Mouse (Mus musculus): ENCODE measurements around the gene Apba1. TPM values are rescaled to one million over a fixed set of nuclear protein-coding genes. Genes with fewer than 3 reads are reported as not detected.
A peak's percentile ranks its signal among the peaks of the same experiment; 100 is the strongest.

Gene Apba1
- polyA plus RNA-seq (2015; fragmentation: Nextera tagmentation; extraction: Ambion mirVana): 2.2 and 2.9 TPM in 2 replicates

DNA sequence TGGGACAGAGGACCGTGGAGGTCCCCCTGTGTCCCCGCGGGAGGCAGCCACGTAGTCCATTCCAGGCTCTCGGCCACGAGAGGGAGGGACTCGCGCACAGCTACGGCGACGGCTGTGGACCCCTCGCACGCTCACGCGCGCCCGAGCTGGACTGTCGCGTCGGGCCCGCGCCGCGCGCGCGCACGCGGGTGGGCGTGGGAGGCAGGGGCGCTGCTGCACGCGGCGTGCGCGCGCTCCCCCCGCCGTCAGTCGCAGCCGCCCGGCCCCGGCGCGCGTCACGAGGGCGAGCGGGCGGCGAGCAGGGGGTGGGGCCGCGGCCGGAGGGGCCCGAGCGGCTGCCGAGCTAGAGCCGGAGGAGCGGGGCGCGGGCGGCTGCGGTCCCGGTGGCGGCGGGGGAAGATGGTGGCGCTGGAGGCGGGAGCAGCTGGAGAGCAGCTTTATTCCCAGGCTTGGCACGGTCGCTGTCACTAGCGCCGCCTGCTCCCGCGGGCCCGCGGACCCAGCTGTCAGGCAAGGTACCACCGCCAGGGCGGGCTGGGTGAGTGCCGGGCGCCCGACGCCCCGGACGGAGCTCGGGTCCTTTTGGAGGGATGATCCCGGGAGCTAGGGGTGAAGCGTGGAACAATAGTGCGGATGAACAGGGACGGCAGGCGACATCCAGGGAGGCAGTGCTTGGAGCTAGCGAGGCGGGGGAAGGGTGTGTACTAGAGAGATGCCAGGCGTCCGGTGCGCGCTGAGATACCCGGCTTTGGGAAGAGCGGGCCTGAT, at the start of gene Apba1:
TSS of gene Apba1 (plus strand) at position 334 of the 768 bp plus-strand sequence.
- H3K4me3 ChIP-seq: peak within 1 kb of the TSS; percentile 69
- no peaks in the 10 kb centered on the region for H3K36me3 ChIP-seq (ENCODE audit: poor library complexity, severe bottlenecking)
- H3K9me3 ChIP-seq (replicated peaks): no peaks in the 10 kb centered on the region
- under 1% methylated on average over 70 of the region's 98 CpGs for WGBS
- peak; percentile 87 for ATAC-seq
- peak within 1 kb of the TSS; percentile 77 for H3K4me2 ChIP-seq
- H3K27me3 ChIP-seq: peaks cover 4% of the 10 kb centered on the region
- peak within 1 kb of the TSS; percentile 83 for H3K9ac ChIP-seq
- H3K4me1 ChIP-seq: peaks cover 24% of the 10 kb centered on the region
- peak within 1 kb of the TSS; percentile 95 for H3K27ac ChIP-seq

DNA sequence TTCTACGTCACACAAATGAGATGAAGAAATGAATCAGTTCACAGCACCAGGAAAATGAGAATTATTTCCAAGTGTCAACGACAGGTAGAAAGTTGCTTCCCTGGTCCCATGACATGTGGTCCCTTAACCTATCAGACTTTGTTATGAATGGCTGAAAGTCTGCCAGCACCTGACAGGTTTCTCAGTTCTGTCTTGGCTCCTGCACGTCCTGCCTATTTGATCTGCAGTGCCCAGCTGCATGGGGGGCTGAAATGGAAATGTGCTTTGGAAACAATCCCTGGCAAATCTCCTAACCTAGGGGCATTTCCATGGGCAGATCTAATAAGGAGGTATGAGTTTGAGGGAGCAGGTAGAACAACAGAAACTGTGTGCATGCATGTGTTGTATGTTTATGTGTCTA, 12.2 kb upstream of the Apba1 start:
- no peak overlapping the region for H3K9ac ChIP-seq
- no peaks in the 10 kb centered on the region for H3K9me3 ChIP-seq (replicated peaks)
- H3K4me3 ChIP-seq: no peak overlapping the region
- H3K36me3 ChIP-seq (ENCODE audit: poor library complexity, severe bottlenecking): no peaks in the 10 kb centered on the region
- 73% methylated on average over 3 of the region's 3 CpGs for WGBS
- H3K27ac ChIP-seq: no peak overlapping the region
- ATAC-seq: no peak
- H3K4me1 ChIP-seq: no peaks in the 10 kb centered on the region
- H3K27me3 ChIP-seq: no peaks in the 10 kb centered on the region
- no peak overlapping the region for H3K4me2 ChIP-seq

DNA sequence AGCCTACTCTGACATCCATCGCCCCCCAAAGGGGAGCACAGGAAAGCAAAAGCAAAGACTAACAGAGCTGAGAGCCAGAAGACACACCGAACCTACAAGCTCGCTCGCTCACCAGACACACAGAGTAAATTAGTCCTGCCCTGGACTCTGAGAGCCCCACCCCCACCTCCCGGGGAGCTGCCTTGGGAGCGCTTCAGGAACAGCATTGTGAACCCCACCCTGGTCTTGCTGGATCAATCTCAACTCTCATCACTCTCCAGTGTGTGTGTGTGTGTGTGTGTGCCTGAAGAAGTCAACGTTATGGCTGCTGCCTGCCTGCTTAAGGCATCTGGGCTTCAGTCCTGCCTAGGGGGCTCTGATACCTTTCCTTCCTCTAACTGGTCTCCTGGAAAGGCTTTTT, 1.7 kb upstream of the Apba1 start:
- no peak overlapping the region for H3K27ac ChIP-seq

DNA sequence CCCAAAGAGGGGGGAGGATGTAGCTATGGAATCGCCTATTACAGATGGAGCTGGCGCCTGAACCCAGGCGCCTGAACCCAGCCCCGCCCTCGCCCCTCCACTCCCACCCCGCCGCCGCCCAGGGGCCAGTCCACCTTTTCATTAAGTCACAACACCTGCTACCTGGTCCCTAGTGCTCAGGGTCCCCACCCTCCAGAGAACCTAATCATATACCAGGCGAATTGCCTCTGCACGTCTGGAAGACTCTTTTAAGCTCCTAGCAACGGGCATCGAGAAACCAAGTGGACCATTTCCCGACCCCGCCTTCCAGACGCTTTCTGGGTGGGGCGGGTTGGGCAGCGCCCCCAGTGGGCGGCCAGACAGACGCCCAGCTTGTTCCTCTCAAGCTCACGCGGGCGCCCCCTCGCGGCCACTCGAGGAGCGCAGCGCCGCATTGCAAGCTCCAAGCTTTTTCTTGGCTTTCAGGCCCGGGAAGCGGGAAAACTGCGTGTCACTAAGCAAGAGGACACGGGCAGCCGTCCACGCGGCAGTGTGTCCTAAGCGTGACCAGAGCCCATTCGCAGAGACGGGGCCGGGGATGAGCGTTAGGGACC, 630 bp upstream of the Apba1 start:
- WGBS: under 1% methylated on average over 40 of the region's 40 CpGs

More for the DNA sequence above, 1.7 kb upstream of the Apba1 start:
- WGBS: 25% methylated on average over 7 of the region's 7 CpGs
- Histone ChIP-seq H3K9ac (no peak overlapping the region), H3K36me3 (ENCODE audit: poor library complexity, severe bottlenecking) (no peaks in the 10 kb centered on the region), H3K4me3 (no peak overlapping the region), H3K4me1 (peaks cover 24% of the 10 kb centered on the region), H3K27me3 (peaks cover 4% of the 10 kb centered on the region), H3K4me2 (peak overlapping the region; percentile 10; the same call in 1 of the 2 replicates), H3K9me3 (replicated peaks) (no peaks in the 10 kb centered on the region)
- no peak for ATAC-seq

DNA sequence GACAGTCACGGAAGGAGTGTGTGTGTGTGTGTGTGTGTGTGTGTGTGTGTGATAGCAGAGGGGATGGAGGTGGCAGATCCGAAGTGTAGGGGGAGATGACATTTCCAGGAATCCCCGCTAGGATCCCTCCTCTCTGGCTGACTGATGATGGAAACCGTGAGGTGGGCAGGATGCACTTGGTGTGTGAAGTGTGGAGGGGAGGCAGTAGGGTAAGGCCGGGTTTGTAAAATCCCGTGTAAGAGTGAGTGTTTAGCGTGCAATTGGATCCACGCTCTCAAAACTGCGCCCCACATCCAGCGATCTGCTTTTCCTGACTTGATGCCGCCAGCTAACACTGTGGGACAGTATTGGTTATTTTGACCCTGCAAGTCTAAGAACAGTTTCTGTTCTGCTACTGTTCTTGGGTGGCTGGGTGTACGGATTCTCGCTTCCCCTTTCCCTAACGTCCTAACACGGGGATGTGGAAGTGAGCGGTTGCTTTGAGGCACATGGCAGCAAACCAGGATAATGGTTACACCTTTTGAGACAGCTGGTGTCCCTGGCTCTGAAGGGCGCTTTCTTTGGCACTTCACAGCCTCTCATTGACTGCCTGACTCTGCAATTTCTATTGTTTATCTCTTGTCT, 747 bp downstream of the Apba1 start:
- Histone ChIP-seq H3K27me3 (peaks cover 4% of the 10 kb centered on the region), H3K9me3 (replicated peaks) (no peaks in the 10 kb centered on the region), H3K4me2 (peak overlapping the region; percentile 77), H3K4me1 (peaks cover 28% of the 10 kb centered on the region), H3K9ac (peak overlapping the region; percentile 83), H3K4me3 (peak overlapping the region; percentile 69), H3K36me3 (ENCODE audit: poor library complexity, severe bottlenecking) (no peaks in the 10 kb centered on the region), H3K27ac (peak overlapping the region; percentile 95)
- no peak for ATAC-seq
- 2% methylated on average over 17 of the region's 17 CpGs for WGBS

More for the DNA sequence above, 630 bp upstream of the Apba1 start:
- H3K4me2 ChIP-seq: peak overlapping the region; percentile 77
- H3K27ac ChIP-seq: peak overlapping the region; percentile 95
- peak overlapping the region; percentile 69 for H3K4me3 ChIP-seq
- H3K9me3 ChIP-seq (replicated peaks): no peaks in the 10 kb centered on the region
- H3K9ac ChIP-seq: peak overlapping the region; percentile 83
- H3K36me3 ChIP-seq (ENCODE audit: poor library complexity, severe bottlenecking): no peaks in the 10 kb centered on the region
- peaks cover 4% of the 10 kb centered on the region for H3K27me3 ChIP-seq
- ATAC-seq: peak; percentile 79
- H3K4me1 ChIP-seq: peaks cover 24% of the 10 kb centered on the region

DNA sequence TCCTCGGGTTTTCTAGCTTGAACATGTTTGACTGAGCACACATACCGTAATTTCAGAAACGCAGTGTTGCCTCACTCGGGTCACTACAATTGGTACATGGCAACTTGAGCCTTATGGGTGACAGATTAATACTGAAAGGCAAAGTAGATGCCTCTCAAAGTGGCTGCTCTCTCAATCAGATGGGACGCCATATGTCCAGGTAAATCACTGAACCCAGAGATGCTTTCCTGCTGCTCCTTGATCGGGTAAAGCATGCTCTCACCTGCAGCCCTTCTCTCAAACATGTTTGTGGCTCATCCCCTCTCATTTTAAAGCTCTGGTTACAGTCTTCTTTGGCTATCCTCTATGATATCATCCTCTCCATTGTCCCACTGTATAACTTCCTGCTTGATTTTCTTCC, 4.7 kb downstream of the Apba1 start:
- peaks cover 32% of the 10 kb centered on the region for H3K4me1 ChIP-seq
- H3K9me3 ChIP-seq (replicated peaks): no peaks in the 10 kb centered on the region
- H3K4me3 ChIP-seq: no peak overlapping the region
- no peaks in the 10 kb centered on the region for H3K36me3 ChIP-seq (ENCODE audit: poor library complexity, severe bottlenecking)
- ATAC-seq: no peak
- 90% methylated on average over 6 of the region's 6 CpGs for WGBS
- H3K9ac ChIP-seq: no peak overlapping the region
- no peak overlapping the region for H3K4me2 ChIP-seq
- no peak overlapping the region for H3K27ac ChIP-seq
- H3K27me3 ChIP-seq: peaks cover 4% of the 10 kb centered on the region

DNA sequence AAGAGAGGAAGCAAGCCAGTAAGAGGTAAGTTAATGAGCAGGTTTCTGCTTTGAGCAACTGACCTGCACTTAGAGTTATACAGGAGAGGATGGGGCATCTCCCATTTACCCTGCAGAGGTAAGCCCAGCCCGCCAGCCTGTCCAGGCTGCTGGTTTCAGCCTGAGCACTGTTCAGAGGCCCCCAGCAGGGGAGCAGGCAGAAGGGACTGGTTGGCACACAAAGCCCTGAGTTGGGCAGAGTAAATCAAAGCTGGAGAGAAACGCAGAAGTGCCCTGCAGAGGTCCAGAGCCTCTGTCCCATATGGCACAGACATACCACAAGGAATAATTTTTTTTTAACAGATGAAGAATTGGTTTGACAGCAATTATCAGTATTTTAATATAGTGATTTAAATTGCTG, 5.4 kb downstream of the Apba1 start:
- Histone ChIP-seq H3K36me3 (ENCODE audit: poor library complexity, severe bottlenecking) (no peaks in the 10 kb centered on the region), H3K4me3 (no peak overlapping the region), H3K9ac (no peak overlapping the region), H3K4me2 (no peak overlapping the region), H3K27ac (no peak overlapping the region), H3K4me1 (peaks cover 32% of the 10 kb centered on the region), H3K27me3 (peaks cover 4% of the 10 kb centered on the region), H3K9me3 (replicated peaks) (no peaks in the 10 kb centered on the region)
- 50% methylated on average over 2 of the region's 2 CpGs for WGBS
- ATAC-seq: no peak

DNA sequence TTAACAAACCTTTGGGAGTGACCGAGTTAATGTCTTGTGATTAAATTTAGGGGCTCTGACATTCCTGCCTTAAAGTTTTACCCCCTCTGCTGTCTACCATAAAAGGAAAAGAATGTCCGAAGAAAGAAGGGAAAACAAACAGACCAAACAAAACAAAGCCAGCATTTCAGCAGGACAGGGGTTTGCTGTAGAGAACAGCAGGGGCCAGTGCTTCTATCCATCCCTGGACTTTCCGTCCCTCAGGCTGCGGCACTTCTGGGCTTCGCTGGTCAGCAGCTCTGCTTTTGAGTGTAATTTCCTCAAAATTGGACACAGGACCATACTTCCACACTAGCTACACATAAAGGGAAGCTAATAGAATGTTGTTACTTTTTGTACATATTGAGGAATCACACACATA, 10.2 kb downstream of the Apba1 start:
- no peak for ATAC-seq
- 38% methylated on average over 5 of the region's 5 CpGs for WGBS
- no peak overlapping the region for H3K4me3 ChIP-seq

DNA sequence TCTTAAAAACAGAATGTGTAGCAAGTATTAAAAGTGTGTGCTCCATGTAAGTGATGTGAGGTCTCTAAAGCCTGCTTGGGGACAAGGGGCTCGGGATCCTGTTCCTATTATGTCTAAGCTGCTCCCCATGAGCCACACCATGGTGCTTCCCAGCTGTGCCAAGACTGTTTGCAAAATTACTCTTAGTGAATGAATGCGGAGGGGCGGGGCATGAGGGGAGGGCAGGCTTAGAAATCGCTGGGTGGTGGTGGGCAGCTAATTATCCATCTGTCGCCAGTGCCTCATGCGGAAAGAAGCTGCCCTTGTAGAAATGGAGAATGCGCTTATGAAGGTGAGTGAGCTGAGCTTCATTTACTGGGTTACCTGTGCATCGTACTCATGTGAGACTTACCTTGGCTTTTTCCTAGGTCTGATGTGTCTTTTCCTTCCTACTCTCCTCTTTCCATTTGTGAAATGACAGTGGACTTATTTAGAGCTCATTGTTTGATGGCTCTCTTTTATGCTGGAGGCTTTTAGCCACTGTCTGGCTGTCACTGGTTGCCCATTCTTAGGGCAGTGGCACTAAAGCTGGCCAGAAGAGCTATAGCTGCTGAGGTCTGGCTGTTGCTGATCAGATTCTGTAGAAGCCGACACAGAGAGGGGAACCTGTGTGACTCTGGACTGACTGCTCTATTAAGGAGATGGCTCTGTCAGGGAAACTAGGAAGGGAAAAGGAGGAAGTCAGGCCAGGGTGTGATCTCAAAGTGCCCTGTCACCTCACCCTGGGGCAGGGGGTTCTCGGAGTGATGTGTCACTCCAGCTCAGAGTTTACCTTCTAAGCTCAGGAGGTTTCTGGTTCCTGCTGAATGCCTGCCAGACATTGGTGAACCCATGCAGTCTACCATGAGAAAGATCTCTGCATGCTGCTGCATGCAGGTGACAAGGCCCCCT, 12.1 kb downstream of the Apba1 start:
- no peak overlapping the region for H3K4me3 ChIP-seq
- no peaks in the 10 kb centered on the region for H3K36me3 ChIP-seq (ENCODE audit: poor library complexity, severe bottlenecking)
- H3K4me2 ChIP-seq: peak overlapping the region; percentile 43
- peak overlapping the region; percentile 76 for H3K27ac ChIP-seq
- WGBS: 15% methylated on average over 10 of the region's 10 CpGs
- no peaks in the 10 kb centered on the region for H3K27me3 ChIP-seq
- no peaks in the 10 kb centered on the region; the same call in 1 of the 2 replicates for H3K9me3 ChIP-seq (replicated peaks)
- H3K9ac ChIP-seq: peak overlapping the region; percentile 8; the same call in 1 of the 2 replicates
- peak; percentile 84 for ATAC-seq
- H3K4me1 ChIP-seq: peaks cover 26% of the 10 kb centered on the region

More for the DNA sequence above, 10.2 kb downstream of the Apba1 start:
- Histone ChIP-seq H3K4me1 (peaks cover 28% of the 10 kb centered on the region), H3K27ac (no peak overlapping the region), H3K36me3 (ENCODE audit: poor library complexity, severe bottlenecking) (no peaks in the 10 kb centered on the region), H3K27me3 (no peaks in the 10 kb centered on the region), H3K9ac (no peak overlapping the region), H3K9me3 (replicated peaks) (no peaks in the 10 kb centered on the region; the same call in 1 of the 2 replicates), H3K4me2 (no peak overlapping the region)

DNA sequence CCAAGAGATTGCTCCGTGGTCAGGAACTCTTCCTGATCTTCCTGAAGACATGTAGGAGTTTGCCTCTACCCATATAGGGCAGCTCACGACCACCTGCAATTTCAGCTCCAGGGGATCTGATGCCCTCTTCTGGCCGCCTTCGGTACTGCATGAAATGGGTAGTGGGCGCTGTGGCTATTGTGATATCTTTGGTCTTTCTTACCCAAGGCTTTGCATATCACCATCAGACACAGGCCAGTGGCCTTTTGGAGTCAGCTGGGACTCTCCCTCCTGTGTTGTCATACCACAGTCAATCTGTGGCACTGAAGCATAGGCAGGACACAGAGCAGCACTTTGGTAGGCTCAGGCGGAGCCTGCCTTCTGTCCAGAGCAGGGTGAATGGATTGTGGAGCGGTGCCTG, 13.3 kb downstream of the Apba1 start:
- H3K4me2 ChIP-seq: no peak overlapping the region
- no peaks in the 10 kb centered on the region; the same call in 1 of the 2 replicates for H3K9me3 ChIP-seq (replicated peaks)
- no peak overlapping the region for H3K9ac ChIP-seq
- no peak overlapping the region for H3K27ac ChIP-seq
- no peak overlapping the region for H3K4me3 ChIP-seq
- ATAC-seq: no peak
- no peaks in the 10 kb centered on the region for H3K36me3 ChIP-seq (ENCODE audit: poor library complexity, severe bottlenecking)
- no peaks in the 10 kb centered on the region for H3K27me3 ChIP-seq
- WGBS: 72% methylated on average over 7 of the region's 7 CpGs
- peaks cover 22% of the 10 kb centered on the region for H3K4me1 ChIP-seq

DNA sequence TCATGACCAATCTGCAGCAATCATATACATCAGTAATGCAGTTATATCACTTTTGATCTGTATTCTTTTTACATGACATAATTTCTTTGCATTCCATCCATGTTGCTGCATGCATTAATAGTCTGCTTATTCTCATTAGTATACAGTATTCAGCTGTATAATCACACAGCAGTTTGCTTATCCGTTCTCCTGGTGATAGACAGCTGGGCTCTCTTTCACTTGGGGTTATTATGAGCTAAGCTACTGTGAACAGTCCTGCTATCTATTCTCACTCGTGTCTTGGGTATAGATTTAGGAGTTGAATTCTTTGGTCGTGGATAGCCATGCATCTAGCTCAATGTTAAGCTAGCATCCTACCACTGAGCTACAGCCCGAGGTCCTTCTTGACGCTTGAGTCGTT, 16.7 kb downstream of the Apba1 start:
- no peaks in the 10 kb centered on the region for H3K27me3 ChIP-seq
- H3K27ac ChIP-seq: no peak overlapping the region
- WGBS: 69% methylated on average over 6 of the region's 6 CpGs
- H3K36me3 ChIP-seq (ENCODE audit: poor library complexity, severe bottlenecking): no peaks in the 10 kb centered on the region
- no peaks in the 10 kb centered on the region; the same call in 1 of the 2 replicates for H3K9me3 ChIP-seq (replicated peaks)
- H3K4me3 ChIP-seq: no peak overlapping the region
- H3K4me1 ChIP-seq: peaks cover 16% of the 10 kb centered on the region
- no peak overlapping the region for H3K9ac ChIP-seq
- no peak overlapping the region for H3K4me2 ChIP-seq
- ATAC-seq: peak; percentile 66

Data from forebrain, embryonic 13.5 days (tissue).